Mouse (Mus musculus): ENCODE results near the gene Serpine1.

GRCm38 (mm10) chr5:137109941-137110593 is 38.0 kb upstream of the Serpine1 start:
- no peak for TF ChIP-seq CTCF (IDR thresholded peaks at IDR 0.05; ENCODE audit: extremely low read depth, insufficient read depth, insufficient read length, insufficient replicate concordance)
- no peak for TF ChIP-seq POLR2A (IDR thresholded peaks at IDR 0.05; ENCODE audit: low read depth, low read length)
